Mouse (Mus musculus): ENCODE data around the gene Rdh16.

DNA sequence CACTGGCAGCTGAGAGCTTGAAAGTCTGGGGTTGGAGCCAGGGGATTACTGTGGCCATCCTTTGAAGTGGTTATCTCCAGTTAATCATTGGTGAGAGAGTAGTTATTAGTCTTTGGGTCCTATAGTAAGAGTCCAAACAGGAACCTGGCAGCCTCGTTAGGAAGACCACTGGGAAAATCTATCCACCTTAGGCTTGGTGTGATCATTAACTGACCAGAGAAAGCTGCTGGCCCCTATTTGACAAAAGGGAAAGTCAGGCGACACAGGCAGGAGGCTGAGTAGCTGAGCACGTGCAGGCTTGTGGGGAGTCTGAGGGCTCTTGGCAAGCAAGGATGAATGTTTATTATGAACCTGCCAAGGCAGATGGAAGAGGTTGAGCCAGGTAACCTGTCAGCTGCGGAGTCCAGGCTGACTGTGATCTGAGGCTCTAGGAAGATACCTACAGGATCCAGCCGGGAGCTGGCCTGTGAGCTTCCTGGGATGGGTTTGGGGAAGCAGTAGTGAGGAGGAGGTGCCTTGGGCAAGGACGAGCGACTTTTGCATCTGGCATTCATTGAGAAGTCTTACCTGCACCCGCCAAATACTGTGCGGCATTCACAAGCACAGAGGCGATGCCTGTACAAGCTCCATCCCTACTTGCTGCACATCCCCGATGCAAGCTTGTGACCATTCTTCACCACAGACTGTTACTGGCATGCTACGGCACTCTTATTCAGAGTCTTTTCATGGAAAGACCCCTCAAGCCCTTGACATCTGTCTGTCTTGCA is 36.9 kb upstream of the Rdh16 start:
- no peak for TF ChIP-seq FLI1 (IDR thresholded peaks at IDR 0.05; ENCODE audit: low read length)
- TF ChIP-seq GATA1 (IDR thresholded peaks at IDR 0.05; ENCODE audit: borderline replicate concordance, low read length) = no peak

All from megakaryocyte, embryonic 14.5 days (primary cell).